Mouse (Mus musculus): ENCODE measurements around the gene Ugt1a10. TPM values are rescaled to one million over a fixed set of nuclear protein-coding genes. Genes with fewer than 3 reads are reported as not detected.

The Ugt1a10 gene
- polyA plus RNA-seq, 1 experiment = not detected

GRCm38 (mm10) chr1:88250023-88250422, 194.8 kb downstream of the Ugt1a10 start:
- Histone ChIP-seq H3K4me3 (ENCODE audit: insufficient read depth, low read depth, low read length) (no peak overlapping the region), H3K4me1 (ENCODE audit: control insufficient read depth, insufficient read depth, insufficient read length, low read length) (no peaks in the 10 kb centered on the region), H3K27ac (replicated peaks; ENCODE audit: low read depth, low read length) (no peak overlapping the region)

GRCm38 (mm10) chr1:88253106-88253505, 197.9 kb downstream of the Ugt1a10 start:
- Histone ChIP-seq H3K27ac (replicated peaks; ENCODE audit: low read depth, low read length) (no peak overlapping the region), H3K4me3 (ENCODE audit: insufficient read depth, low read depth, low read length) (no peak overlapping the region), H3K4me1 (ENCODE audit: control insufficient read depth, insufficient read depth, insufficient read length, low read length) (no peaks in the 10 kb centered on the region)

GRCm38 (mm10) chr1:88253540-88253939, 198.4 kb downstream of the Ugt1a10 start:
- no peak overlapping the region for H3K4me3 ChIP-seq (ENCODE audit: insufficient read depth, low read depth, low read length)
- no peaks in the 10 kb centered on the region for H3K4me1 ChIP-seq (ENCODE audit: control insufficient read depth, insufficient read depth, insufficient read length, low read length)
- no peak overlapping the region for H3K27ac ChIP-seq (replicated peaks; ENCODE audit: low read depth, low read length)

DNA sequence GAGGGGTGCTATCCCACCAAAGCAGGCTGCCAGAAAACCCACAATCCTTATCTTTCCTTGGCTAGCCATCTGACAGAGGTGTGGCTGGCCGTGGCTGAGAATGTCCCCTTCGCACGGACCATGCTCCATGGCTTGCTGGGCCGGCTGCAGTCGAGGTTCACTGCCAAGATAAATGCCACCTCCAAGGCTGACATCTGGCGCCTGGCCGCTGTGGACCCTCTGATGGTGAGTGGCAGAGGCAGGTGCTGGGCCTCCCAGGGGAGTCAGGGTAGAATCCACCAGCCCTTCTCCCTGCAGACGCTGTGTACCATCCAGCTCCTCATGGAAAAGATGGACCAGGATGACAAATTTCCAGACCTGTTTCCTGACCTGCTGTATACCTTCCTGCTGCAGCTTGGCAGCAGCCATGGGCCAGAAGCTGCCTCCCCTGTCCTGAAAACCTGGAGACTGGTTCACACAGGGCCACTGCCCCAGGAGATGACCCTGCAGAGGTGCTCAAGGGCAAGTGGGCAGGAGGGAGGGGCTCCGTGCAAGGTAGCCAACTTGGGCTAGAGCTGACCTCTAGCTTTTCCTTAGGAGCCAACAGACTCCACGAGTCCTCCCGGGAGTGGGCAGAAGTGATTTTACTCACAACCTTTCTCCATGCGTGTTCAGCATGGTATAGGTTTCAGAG, 199.7 kb downstream of the Ugt1a10 start:
- H3K4me3 ChIP-seq (ENCODE audit: insufficient read depth, low read depth, low read length) = no peak overlapping the region
- H3K4me1 ChIP-seq (ENCODE audit: control insufficient read depth, insufficient read depth, insufficient read length, low read length) = no peaks in the 10 kb centered on the region
- H3K27ac ChIP-seq (replicated peaks; ENCODE audit: low read depth, low read length) = no peak overlapping the region

DNA sequence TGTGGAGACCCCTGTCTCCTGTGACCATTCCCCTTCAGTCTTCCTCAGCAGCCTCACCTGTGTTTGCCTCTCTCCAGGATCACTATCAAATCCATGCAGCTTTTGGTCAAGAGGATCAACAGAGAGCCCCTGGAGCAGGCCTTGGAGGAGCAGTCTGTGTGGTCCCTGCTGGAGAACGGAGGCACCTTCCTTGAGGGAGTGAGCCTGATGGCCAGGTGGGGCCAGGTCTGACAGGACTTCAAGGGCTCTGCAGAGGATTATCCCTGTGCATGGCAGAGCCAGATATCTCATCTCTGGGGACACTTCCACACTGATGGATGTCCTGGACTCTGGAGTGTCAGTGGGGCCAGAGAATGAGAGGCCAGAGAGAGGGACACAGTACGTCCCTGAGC, 200.3 kb downstream of the Ugt1a10 start:
- H3K4me1 ChIP-seq (ENCODE audit: control insufficient read depth, insufficient read depth, insufficient read length, low read length) = 0 out of 2 replicates have a peak, but pooled peaks cover 2% of the 10 kb centered on the region
- H3K27ac ChIP-seq (replicated peaks; ENCODE audit: low read depth, low read length) = no peak overlapping the region
- H3K4me3 ChIP-seq (ENCODE audit: insufficient read depth, low read depth, low read length) = no peak overlapping the region

- H3K4me3 ChIP-seq (ENCODE audit: insufficient read depth, low read depth, low read length) = no peak overlapping the region
- no peak overlapping the region for H3K27ac ChIP-seq (replicated peaks; ENCODE audit: low read depth, low read length)
- H3K4me1 ChIP-seq (ENCODE audit: control insufficient read depth, insufficient read depth, insufficient read length, low read length) = 0 out of 2 replicates have a peak, but pooled peaks cover 2% of the 10 kb centered on the region
Measured at GRCm38 (mm10) chr1:88255989-88256754, 201.0 kb downstream of the Ugt1a10 start.

DNA sequence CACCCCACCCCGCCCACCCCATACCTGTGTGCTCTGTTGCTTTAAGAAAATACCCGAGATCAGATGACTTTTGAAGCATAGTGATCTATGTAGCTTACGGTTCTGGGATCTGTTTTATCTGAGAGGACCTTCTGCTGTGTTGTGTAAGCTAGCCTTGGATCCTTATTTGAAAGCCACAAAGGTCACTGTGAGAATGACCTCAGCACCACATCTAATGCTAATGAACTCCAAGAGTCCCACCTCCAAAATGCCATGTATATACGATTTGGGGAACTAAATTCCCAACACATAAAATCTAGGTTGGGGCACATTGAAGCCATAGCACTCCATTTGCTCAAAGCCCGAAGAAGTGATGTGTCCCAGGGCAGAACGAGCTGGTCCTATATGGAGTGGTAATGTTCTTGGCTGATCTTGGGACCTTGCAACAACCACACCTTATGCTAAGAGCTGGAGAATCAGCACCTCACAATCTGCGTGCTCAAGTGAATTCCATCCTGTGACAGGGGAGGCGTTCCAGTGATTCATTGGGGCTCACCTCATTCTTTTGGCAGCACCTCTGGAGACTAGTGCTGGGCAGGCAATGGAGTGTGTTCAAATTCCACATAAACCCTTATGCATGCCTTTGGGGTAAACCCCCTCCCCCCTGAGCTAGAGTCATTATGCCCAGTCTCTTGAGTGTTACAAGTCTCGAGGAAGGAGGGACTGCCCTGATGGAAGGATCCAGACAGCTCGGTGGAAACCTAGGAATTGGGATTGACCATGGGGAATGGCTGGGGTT, 201.9 kb downstream of the Ugt1a10 start:
- no peak overlapping the region for H3K4me3 ChIP-seq (ENCODE audit: insufficient read depth, low read depth, low read length)
- 0 out of 2 replicates have a peak, but pooled peaks cover 2% of the 10 kb centered on the region for H3K4me1 ChIP-seq (ENCODE audit: control insufficient read depth, insufficient read depth, insufficient read length, low read length)
- no peak overlapping the region for H3K27ac ChIP-seq (replicated peaks; ENCODE audit: low read depth, low read length)

GRCm38 (mm10) chr1:88257681-88258080, 202.5 kb downstream of the Ugt1a10 start:
- 0 out of 2 replicates have a peak, but pooled peaks cover 2% of the 10 kb centered on the region for H3K4me1 ChIP-seq (ENCODE audit: control insufficient read depth, insufficient read depth, insufficient read length, low read length)
- no peak overlapping the region for H3K4me3 ChIP-seq (ENCODE audit: insufficient read depth, low read depth, low read length)
- H3K27ac ChIP-seq (replicated peaks; ENCODE audit: low read depth, low read length) = no peak overlapping the region

GRCm38 (mm10) chr1:88258361-88258760, 203.2 kb downstream of the Ugt1a10 start:
- H3K4me1 ChIP-seq (ENCODE audit: control insufficient read depth, insufficient read depth, insufficient read length, low read length) = 0 out of 2 replicates have a peak, but pooled peaks cover 2% of the 10 kb centered on the region

GRCm38 (mm10) chr1:88258881-88259642, 203.9 kb downstream of the Ugt1a10 start:
- no peak overlapping the region for H3K4me3 ChIP-seq (ENCODE audit: insufficient read depth, low read depth, low read length)
- H3K4me1 ChIP-seq (ENCODE audit: control insufficient read depth, insufficient read depth, insufficient read length, low read length) = 0 out of 2 replicates have a peak, but pooled peaks cover 2% of the 10 kb centered on the region
- H3K27ac ChIP-seq (replicated peaks; ENCODE audit: low read depth, low read length) = no peak overlapping the region

More at GRCm38 (mm10) chr1:88258361-88258760, 203.2 kb downstream of the Ugt1a10 start:
- Histone ChIP-seq H3K27ac (replicated peaks; ENCODE audit: low read depth, low read length) (no peak overlapping the region), H3K4me3 (ENCODE audit: insufficient read depth, low read depth, low read length) (no peak overlapping the region)

DNA sequence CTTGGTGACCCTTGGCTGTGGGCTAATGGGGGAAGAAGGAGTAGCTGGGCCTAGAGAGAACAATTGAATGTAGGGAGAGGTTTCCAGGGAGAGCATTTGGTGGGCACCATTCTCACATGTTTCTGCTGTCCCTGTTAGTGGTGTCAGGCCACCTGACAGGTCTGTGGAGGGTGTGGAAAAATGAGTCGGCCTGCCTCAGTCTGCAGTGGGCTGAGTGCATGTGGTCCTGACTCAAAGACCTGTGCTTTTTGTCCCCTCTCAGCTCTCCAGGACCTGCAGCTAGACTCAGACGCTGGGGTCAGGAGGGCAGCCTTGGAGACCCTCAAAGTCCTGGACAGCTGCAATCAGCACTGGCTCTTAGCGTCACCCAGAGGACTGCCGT, 204.4 kb downstream of the Ugt1a10 start:
- Histone ChIP-seq H3K4me3 (ENCODE audit: insufficient read depth, low read depth, low read length) (no peak overlapping the region), H3K4me1 (ENCODE audit: control insufficient read depth, insufficient read depth, insufficient read length, low read length) (0 out of 2 replicates have a peak, but pooled peaks cover 2% of the 10 kb centered on the region), H3K27ac (replicated peaks; ENCODE audit: low read depth, low read length) (no peak overlapping the region)

DNA sequence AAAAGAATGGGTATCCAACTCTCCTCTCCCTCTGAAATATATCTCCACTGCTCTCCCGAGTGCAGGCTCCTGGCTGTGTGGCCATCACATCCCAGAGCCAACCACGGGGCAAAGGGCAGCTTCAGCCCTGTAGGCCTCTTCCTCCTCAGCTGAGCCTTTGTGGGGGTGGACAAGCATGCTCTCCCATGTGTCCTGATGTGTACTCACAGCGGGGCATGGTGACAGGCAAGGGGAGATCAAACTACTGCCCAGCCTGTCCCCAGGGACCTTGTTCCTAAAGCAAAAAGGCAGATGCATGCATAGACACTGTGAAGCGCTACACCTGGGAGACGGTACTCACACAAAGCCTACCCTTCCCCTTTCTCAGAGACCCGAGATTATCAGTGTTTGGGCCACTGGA, 204.9 kb downstream of the Ugt1a10 start:
- no peak overlapping the region for H3K27ac ChIP-seq (replicated peaks; ENCODE audit: low read depth, low read length)

DNA sequence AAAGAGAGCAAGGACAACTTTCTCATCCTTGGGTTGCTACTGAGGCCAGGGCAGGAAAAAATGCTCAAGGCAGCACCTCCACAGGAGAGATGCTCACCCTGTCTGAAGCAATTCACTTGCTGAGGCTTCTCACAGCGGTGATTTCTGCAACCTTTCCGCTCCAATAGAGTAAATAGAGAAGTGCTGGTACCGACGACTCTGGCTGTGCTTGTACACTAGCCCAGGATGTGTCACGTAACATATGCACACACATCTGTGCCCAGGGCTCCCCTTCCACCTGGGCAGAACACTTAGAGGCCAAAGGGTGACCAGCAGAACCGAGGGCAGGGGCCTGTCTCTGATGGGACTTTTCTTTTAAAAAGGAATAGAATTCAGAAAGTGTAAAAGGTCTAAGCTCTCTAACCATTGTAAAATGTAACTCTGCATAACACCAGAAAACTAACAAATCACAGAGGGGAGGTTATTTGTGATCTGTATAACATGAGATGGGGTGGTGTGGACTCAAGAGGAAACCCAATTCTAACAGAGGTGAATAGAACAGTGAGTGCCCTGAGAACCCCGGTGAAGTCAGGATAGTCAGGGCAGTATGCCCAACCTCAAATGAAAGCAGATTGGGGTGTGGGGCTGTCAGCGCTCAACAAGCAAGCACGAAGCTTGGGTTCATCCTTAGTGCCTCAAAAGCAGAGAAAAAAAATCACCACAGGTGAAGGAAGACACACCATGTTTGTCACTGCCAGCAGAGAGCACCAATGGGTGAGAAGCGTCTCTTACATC, 205.6 kb downstream of the Ugt1a10 start:
- Histone ChIP-seq H3K27ac (replicated peaks; ENCODE audit: low read depth, low read length) (no peak overlapping the region), H3K4me1 (ENCODE audit: control insufficient read depth, insufficient read depth, insufficient read length, low read length) (0 out of 2 replicates have a peak, but pooled peaks cover 2% of the 10 kb centered on the region)

More for the DNA sequence above, 204.9 kb downstream of the Ugt1a10 start:
- Histone ChIP-seq H3K4me1 (ENCODE audit: control insufficient read depth, insufficient read depth, insufficient read length, low read length) (0 out of 2 replicates have a peak, but pooled peaks cover 2% of the 10 kb centered on the region), H3K4me3 (ENCODE audit: insufficient read depth, low read depth, low read length) (no peak overlapping the region)

DNA sequence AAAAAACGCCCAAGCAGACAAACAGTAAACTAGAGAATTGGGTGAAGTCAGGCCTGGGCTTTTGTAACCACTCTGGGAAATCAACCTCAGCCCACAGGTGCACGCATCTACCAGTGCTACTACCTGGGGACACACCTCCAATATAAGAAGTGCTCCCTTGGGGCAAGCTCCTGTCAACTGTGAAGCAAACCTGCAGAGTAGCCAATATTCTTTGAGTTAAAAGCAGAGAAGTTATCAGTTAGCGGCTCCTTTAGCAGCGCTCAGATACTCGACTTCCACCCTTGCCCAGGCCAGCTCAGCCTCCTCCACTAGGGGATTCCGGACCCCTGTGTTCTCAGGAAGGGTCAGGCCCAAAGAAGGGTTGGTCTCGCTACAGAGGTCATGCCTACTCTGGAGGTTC, 206.5 kb downstream of the Ugt1a10 start:
- H3K4me3 ChIP-seq (ENCODE audit: insufficient read depth, low read depth, low read length) = no peak overlapping the region
- 0 out of 2 replicates have a peak, but pooled peaks cover 2% of the 10 kb centered on the region for H3K4me1 ChIP-seq (ENCODE audit: control insufficient read depth, insufficient read depth, insufficient read length, low read length)
- no peak overlapping the region for H3K27ac ChIP-seq (replicated peaks; ENCODE audit: low read depth, low read length)

More for the DNA sequence above, 205.6 kb downstream of the Ugt1a10 start:
- H3K4me3 ChIP-seq (ENCODE audit: insufficient read depth, low read depth, low read length) = no peak overlapping the region
